Mouse (Mus musculus) lung, postnatal 25 days (tissue): Measurements from ENCODE around the gene Nudt1.
A peak's percentile ranks its signal among the peaks of the same experiment; 100 is the strongest.

ENCODE experiments used
- DNase-seq: peaks from one replicate; pipeline ENCODE4 v3.0.0; 2022; ENCODE audit warnings: low spot score

Gene Nudt1

GRCm38 (mm10) chr5:140321042-140321755 is at the start of gene Nudt1, which contains the start of gene Mad1l1:
TSS of gene Nudt1 (plus strand) at chr5:140321656.
TSS of gene Mad1l1 (minus strand) at chr5:140321552.
- DNase-seq: peak; percentile 97

GRCm38 (mm10) chr5:140276779-140277178 is 44.7 kb upstream of the Nudt1 start:
- DNase-seq: no peak

DNA sequence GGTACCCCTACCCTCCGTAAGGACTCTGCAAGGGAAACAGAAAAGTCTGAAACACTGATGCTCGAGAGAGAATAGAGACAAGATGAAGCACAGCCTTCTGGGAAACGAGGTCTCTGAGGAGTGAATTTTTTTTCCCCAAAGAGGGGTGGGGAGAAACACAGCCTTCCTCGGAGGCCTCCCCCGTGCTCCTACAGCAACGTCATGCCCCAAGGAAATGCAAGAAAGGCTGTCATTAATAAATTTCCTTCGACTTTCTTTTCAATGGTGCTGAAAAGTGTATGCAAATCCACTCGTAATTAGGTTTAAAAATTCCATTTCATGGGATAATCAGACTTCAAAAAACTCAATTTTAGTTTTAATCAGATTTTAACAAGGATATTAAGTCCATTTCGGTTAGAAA is 41.3 kb upstream of the Nudt1 start:
- no peak for DNase-seq

- peak; percentile 32 for DNase-seq
These were observed 39.1 kb upstream of the Nudt1 start for GRCm38 (mm10) chr5:140282376-140282775.

DNA sequence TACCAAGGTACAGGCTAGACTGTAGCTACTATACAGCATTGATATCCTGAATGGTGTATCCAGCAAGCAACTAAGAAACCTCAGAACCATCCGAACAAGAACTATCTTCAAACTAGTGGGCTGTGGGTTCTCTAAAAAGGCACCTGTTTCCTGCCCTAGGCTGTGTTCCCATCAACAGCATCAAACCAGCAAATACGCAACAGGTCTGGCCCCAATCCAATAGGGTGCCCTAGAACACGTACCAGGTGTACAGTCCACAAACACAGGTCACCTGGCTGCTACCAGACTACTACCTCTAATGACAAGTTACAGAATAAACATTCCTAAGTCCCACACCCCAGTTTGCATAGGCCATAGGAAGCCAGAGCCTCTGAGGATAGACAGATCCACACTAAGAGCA is 38.6 kb upstream of the Nudt1 start:
- no peak for DNase-seq

DNA sequence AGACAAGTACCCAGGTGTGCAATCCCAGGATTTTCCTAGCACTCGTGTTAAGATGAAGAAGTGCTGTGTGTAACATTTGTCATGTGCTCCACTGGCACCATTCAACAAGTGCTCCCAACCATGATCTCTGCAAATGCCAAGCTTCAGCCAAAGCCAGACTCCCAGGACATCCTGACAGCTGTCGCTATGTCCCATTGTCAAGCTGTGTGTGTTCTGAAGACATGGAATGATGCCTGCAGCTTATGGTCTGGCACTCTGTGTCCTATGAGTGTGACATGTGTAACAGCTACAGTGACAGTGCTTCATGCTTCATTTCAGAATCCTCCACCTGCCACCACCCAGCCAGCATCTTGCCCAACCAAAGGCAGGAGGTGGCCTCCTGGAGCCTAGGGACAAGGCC is 37.4 kb upstream of the Nudt1 start:
- DNase-seq: no peak

- DNase-seq: no peak
These were observed 36.7 kb upstream of the Nudt1 start for GRCm38 (mm10) chr5:140284761-140285160.

- no peak for DNase-seq
These were observed 33.2 kb upstream of the Nudt1 start for GRCm38 (mm10) chr5:140288287-140288686.

GRCm38 (mm10) chr5:140289161-140289560 is 32.3 kb upstream of the Nudt1 start:
- no peak for DNase-seq

DNA sequence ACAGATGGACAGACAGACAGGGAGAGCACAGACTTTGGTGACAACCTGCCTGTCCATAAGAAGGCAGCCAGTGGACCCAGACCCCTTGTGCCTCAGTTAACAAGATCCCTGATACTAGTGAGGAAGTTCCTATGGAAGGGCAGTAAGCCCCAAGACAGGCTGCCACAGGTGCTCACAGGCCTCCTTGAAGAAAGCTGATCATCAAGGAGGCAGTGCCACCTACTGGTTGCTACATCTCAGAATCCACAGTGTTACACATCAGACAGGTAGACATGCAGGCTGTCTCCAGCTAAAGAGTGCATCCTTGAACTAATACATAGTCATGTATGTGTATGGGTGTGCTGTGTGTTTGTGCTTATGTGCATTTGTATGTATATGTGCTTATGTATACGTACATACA is 29.3 kb upstream of the Nudt1 start:
- peak; percentile 67 for DNase-seq

DNA sequence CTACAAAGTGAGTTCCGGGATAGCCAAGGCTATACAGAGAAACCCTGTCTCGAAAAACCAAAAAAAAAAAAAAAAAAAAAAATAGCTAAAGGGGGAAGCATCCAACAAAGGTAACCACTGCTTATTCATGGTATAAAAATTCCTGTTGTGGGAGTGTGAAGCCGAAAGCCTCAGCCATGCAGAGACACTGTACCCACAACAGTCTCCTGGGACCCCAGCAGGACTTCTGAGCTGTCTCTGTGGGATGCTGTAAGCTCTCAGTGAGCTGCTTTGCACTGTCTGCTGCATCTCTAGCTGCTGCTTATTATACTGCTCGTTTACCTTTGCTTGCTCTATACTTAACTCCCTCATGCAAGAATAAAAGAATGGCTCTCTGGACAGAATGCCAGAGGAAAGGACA is 23.2 kb upstream of the Nudt1 start:
- no peak for DNase-seq

GRCm38 (mm10) chr5:140306016-140306415 is 15.4 kb upstream of the Nudt1 start:
- no peak for DNase-seq

DNA sequence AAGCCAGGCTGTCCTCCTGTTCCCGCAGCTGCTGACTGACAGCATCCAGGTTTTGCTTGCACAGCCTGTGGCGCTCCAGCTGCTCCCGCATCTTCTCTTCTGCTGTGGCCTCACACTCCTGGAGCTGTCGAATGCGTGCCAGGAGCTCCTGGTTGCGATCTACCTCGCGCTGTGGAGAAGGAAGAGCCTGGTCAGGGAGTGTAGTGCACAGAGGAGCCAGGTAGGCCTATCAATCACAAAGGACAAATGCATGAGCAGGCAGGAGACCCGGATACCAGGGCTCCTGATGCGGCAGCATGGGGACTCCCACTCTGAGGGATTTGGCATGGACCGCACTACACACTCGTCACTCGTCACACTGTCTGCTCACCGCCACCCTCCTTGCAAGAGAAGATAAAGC is 13.9 kb upstream of the Nudt1 start:
- no peak for DNase-seq

DNA sequence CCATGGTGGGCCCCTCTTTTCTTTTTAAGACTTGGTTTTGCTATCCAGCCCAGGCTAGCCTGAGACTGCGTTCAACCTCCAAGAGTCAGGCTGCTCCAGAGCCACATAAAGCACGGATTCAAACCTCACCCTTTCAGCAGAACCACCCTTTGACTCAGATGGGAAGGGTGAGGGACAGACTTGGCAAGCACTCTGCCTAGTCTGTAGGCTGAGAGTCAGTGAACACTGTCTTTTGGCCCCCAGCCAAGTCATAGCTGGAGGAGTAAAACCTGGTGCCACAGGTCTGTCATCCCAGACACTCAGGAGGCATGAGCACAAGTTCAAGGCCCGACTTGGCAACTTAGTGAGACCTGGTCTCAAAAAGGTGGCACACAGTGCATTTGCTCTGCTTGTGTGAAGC is 4.7 kb upstream of the Nudt1 start:
- no peak for DNase-seq

- DNase-seq: peak; percentile 28
These were observed 510 bp downstream of the Nudt1 start for GRCm38 (mm10) chr5:140321756-140322575.

DNA sequence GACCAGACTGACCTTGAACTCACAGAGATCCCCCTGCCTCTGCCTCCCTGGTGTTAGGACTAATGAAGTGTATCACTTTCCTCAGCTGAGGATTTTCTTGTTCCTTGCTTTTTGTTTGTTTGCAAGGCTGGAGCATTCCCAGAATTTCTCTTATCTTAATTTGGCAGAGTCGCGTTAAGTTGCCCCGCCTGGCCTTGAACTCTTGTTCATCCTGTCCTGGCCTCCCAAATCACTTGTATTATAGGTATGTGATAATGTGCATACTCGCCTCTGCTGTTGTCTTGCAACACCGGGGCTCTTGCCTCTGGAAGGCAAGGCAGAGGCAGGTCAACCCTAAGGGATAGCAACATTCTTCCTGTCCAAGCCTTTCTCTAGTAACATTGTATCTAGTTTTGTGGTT is 2.6 kb downstream of the Nudt1 start:
- no peak for DNase-seq

DNA sequence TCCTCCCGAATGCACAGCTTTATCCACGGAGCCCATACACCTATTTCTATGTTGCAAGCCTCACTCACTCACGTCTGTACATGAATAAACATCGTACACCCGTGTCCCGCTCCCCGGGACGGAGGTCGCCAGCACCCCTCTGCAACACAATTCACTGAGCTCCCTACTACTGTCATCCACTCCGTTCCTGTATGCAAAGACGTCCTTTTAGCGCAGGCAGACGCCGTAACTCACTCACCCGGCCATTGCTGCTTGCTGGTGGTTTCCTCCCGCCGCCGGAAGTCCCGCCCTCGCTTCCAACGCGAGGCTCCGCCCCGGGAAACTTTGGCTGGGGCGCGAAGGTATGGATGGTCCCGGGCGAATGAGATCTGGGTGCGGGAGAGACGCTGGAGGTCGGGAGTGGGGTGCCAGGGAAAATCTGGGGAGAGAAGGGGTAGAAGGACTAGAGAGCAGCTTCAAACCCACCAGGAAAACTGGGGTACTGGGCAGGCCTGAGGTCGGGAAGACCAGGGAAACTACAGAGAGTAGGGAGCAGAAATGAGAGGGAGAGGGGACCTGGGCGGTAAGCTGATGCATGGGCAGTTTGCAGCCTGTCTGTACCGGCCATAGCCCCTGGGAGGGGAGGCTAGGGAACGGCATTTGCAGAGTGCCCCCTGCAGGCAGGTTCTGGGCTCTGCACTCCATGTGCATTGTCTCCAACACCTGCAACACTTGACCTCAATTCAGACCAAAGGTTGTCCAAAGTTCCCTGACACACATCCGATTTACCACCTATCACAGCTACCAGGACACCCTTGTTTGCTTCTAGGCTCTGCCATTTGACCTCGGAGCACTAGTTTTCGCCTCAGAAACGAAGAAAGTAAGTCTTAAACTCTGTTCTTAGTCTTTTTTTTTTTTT is 10.4 kb downstream of the Nudt1 start, which contains the start of gene Mrm2:
Mrm2 (minus strand) TSS at position 284 of the 898 bp plus-strand sequence.
- peak; percentile 85 for DNase-seq

DNA sequence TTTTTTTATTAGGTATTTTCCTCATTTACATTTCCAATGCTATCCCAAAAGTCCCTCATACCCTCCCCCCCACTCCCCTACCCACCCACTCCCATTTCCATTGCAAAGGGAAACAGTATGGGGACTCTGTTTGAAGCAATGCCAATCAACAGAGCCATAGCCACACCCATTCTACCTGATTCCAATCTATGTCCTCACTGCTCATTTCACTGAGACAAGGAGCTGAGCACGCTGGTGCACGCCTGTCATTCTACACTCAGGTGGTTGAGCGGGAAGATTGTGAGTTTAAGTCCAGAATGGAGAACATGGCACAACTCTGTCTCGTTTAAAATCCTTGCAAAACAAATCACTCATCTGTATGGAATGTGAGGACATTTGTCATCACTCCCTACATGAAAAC is 11.1 kb downstream of the Nudt1 start:
- DNase-seq: no peak

DNA sequence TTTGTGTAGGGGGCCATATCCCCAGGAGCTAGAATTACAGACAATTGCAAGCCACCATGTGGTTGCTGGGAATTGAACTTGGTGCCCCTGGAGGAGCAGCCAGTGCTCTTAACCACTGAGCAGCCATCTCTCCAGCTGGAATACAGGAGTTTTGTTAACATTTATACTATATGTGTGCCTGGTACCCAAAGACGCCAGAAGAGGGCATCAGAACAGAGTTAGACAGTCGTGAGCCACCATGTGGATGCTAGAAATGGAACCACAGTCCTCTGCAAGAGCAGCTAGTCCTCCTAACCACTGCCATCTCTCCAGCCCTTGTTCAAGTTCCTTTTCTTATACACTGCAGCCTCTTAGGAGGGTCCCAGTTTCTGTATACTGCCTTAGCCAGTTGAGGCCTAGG is 12.2 kb downstream of the Nudt1 start:
- DNase-seq: no peak

GRCm38 (mm10) chr5:140336680-140337079 is 15.2 kb downstream of the Nudt1 start:
- DNase-seq: peak; percentile 22

DNA sequence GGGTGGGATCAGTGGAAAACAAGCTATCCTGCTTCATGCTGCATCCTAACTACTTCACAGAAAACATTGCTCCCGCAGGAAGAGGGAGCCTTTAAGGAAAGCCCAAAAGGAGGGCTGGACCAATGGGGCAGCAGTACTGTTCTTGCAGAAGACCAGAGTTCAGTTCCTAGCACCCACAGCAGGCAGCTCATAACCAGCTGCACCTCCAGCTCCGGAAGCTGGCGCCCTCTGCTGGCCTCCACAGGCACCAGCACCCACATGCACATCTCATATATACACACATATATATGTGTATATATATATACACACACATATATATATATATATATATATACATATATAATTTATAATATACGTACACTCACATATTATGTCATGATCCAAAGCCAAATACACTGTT is 17.3 kb downstream of the Nudt1 start:
- no peak for DNase-seq

GRCm38 (mm10) chr5:140339836-140340235 is 18.4 kb downstream of the Nudt1 start:
- peak; percentile 49 for DNase-seq
